Mouse (Mus musculus): ENCODE results near the gene Ldb3. TPM values are rescaled to one million over a fixed set of nuclear protein-coding genes. Genes with fewer than 3 reads are reported as not detected.
A peak's percentile ranks its signal among the peaks of the same experiment; 100 is the strongest.

The Ldb3 gene
- total RNA-seq, 2 experiments from 2014 or later = 1,008 to 1,034 TPM

DNA sequence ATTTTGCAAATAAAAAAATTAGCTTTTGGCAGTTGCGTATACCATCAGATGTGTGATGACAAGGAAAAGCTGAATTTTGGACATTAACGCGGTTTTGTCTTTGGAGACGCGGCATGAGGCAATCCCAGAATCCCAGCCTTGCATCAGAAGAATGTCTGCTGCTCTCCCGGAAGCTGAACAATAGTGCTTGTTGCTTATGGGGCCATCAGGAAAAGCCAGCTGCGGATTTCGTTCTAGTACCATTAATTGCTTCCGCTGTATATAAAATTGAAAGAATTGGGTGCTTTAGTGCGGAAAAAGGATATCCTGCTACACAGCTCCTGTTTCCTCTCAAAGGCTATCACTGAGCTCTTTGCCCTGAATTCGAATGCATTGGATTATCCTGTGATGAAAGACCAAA, 76.6 kb downstream of the Ldb3 start:
- DNase-seq = no peak

- no peak for DNase-seq
Measured at GRCm38 (mm10) chr14:34508842-34509439, 79.5 kb downstream of the Ldb3 start.

GRCm38 (mm10) chr14:34508187-34508840, 80.2 kb downstream of the Ldb3 start:
- no peak for DNase-seq

DNA sequence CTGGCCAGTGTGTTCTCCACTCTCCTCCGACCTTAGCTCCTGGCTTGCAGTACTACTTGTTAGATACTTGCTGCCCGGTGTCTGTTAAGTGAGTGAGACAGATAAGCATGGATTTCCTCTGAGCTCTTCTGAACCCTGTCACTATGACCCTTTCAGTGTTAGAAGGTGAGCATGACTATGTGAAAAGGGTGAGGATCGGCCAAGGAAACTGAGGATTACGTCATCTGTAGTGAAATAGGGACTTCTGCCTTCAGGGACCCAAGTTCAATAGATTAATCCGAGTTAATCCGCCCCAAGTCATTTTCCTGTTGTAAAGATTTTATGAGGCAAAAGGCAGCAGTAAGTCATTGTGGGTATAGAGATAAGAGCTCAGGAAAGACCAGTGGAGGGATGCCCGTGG, 83.2 kb downstream of the Ldb3 start:
- no peak for DNase-seq

DNA sequence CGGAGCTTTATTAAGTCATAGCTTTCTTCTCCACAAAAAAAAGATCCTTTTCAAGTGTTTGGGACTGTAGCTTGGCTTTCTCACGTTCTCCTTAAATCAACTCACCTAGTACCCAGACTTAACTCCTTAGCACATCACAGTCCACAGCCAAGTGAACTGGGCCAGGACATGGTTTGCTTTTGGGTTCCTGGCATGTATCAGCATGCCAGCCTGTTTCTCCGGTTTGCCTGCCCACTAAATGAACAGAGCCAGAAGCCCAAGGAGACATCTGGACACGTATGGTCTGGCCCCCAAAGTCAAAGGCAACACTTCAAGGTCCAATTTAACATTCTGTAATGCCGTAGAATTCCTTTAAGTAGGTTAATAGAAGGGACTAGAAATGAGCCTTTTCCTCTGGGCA, 84.1 kb downstream of the Ldb3 start:
- no peak for DNase-seq

DNA sequence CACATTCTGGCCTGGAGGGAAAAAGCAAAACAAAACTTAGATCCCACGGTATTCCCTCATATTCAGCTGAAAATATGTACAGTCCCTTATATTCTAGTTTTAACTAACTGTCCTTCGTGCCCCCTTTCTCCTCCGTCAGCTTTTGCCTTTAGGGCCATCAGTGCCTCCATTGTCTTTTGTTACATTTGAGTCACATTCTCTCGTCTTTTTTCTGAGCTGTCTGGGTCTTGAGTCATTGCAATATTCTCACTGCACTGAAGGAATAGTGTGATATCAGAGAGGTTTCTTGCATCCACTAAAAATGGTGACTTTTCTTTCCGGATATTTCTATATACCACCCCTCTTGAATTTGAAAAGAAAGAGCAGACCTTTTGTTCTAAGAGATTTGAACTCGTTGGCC, 84.7 kb downstream of the Ldb3 start:
- no peak for DNase-seq

- no peak for DNase-seq
Measured at GRCm38 (mm10) chr14:34503325-34503647, 85.2 kb downstream of the Ldb3 start, which contains the start of gene Bmpr1a. Gene Bmpr1a, minus strand, starts transcription at chr14:34503341.

- DNase-seq = peak; percentile 90 to 91
Measured at GRCm38 (mm10) chr14:34502475-34503324, 85.8 kb downstream of the Ldb3 start.

- peak; percentile 52 to 69 for DNase-seq
Measured at GRCm38 (mm10) chr14:34501804-34502474, 86.5 kb downstream of the Ldb3 start.

DNA sequence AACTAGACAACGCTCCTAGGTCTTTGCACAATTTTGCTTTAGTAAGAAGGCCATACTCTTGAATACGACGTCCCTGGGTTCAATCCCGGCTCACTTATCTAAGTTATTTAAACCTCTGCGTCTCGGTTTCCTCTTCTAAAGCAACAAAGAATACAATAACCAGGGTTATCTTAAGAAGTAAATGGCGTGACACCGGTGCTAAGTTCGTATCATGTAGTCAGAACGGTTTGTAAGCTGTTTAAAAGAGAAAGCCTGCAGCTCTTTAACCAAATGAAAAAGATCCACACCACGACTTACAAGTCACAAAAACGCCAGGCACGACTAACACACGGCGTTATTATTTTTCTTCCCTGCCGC, 87.1 kb downstream of the Ldb3 start:
- DNase-seq = peak in 1 of 2 experiments; percentile 60

GRCm38 (mm10) chr14:34500309-34500708, 88.2 kb downstream of the Ldb3 start:
- DNase-seq = no peak

- no peak for DNase-seq
Measured at GRCm38 (mm10) chr14:34499664-34500063, 88.8 kb downstream of the Ldb3 start.

DNA sequence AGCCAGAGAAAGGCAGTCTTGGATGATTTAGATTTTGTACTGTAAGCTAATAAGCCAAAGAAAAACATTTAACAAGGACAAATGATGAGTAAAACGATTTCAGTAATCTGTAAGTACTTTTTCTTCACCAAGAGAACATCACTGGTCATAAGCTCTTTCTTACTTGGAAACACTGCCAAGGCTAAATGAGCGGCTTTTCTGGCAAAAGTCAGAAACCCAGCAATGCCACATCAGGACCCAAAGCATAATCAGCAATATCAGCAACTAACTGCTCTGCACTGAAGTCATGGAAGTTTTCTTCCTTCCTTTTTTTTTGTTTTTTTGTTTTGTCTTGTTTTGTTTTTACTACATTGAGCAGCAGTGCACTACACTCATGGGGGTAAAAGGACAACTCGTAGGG, 91.1 kb downstream of the Ldb3 start:
- DNase-seq = no peak

GRCm38 (mm10) chr14:34493682-34494081, 94.8 kb downstream of the Ldb3 start:
- DNase-seq = no peak

GRCm38 (mm10) chr14:34492688-34493087, 95.8 kb downstream of the Ldb3 start:
- DNase-seq = no peak

GRCm38 (mm10) chr14:34490965-34491364, 97.5 kb downstream of the Ldb3 start:
- DNase-seq = no peak

- peak in 1 of 2 experiments; percentile 64 for DNase-seq
Measured at GRCm38 (mm10) chr14:34489928-34490327, 98.6 kb downstream of the Ldb3 start.

GRCm38 (mm10) chr14:34486169-34486568, 102.3 kb downstream of the Ldb3 start:
- DNase-seq = no peak

GRCm38 (mm10) chr14:34483469-34484341, 104.8 kb downstream of the Ldb3 start:
- DNase-seq = no peak

Measured in heart, adult 18-20 months (tissue).